Mouse (Mus musculus) lung, embryonic 16.5 days (tissue): ENCODE data around the gene Tnfaip3. TPM values are rescaled to one million over a fixed set of nuclear protein-coding genes. Genes with fewer than 3 reads are reported as not detected.
A peak's percentile ranks its signal among the peaks of the same experiment; 100 is the strongest.

ENCODE experiments used
- ATAC-seq: fragments of 200-750 bp; cut with Nextera tagmentation; 2 replicates; pipeline ENCODE4 v1.8.0; 2017; ENCODE audit warnings: low read depth, mild to moderate bottlenecking, moderate library complexity
- H3K27ac ChIP-seq: fragments of 300-500 bp; sonication (generic); 2 replicates; pipeline ENCODE4 v1.5.1; 2014; ENCODE audit warnings: mild to moderate bottlenecking, control low read depth, low read length
- H3K27me3 ChIP-seq: fragments of 300-500 bp; sonication (generic); 2 replicates; pipeline ENCODE4 v1.6.1; 2014; ENCODE audit warnings: low read depth, low read length, mixed read lengths; ENCODE audit not compliant: control insufficient read depth, insufficient read depth
- H3K36me3 ChIP-seq: fragments of 300-500 bp; sonication (generic); 2 replicates; pipeline ENCODE4 v1.6.1; 2014; ENCODE audit warnings: low read length; ENCODE audit not compliant: control insufficient read depth, insufficient read depth
- H3K4me1 ChIP-seq: fragments of 300-500 bp; sonication (generic); replicated peaks from 2 replicates; pipeline ENCODE4 v1.6.1; 2014; ENCODE audit warnings: low read length, mixed read lengths; ENCODE audit not compliant: control insufficient read depth, insufficient read depth
- H3K4me2 ChIP-seq: fragments of 300-500 bp; sonication (generic); 2 replicates; pipeline ENCODE4 v1.6.1; 2014; ENCODE audit warnings: low read depth, low read length, control low read depth
- H3K4me3 ChIP-seq: fragments of 300-500 bp; sonication (generic); 2 replicates; pipeline ENCODE4 v1.5.1; 2014; ENCODE audit warnings: mild to moderate bottlenecking, low read length, control low read depth
- H3K9ac ChIP-seq: fragments of 300-500 bp; sonication (generic); 2 replicates; pipeline ENCODE4 v1.6.1; 2014; ENCODE audit warnings: low read length, control low read depth
- H3K9me3 ChIP-seq: fragments of 300-500 bp; sonication (generic); 2 replicates; pipeline ENCODE4 v1.6.1; 2016; ENCODE audit warnings: low read length; ENCODE audit not compliant: control insufficient read depth
- WGBS: fragments of 180-500 bp; shearing (Covaris S2); extraction: QIAGEN DNeasy Blood & Tissue Kit; methylation state at CpG from one replicate; pipeline ENCODE4 v1.1.7; 2014; 5-methylcytosine and 5-hydroxymethylcytosine counted together
- polyA plus RNA-seq: library from polyadenylated mRNA; unstranded; fragments of >200 nt; fragmentation: Nextera tagmentation; extraction: Ambion mirVana; gene quantifications from 2 replicates; pipeline ENCODE4 v1.2.1, GENCODE M21; 2015

Gene Tnfaip3
- polyA plus RNA-seq, 1 experiment from 2014 or later, result 2.1 TPM

DNA sequence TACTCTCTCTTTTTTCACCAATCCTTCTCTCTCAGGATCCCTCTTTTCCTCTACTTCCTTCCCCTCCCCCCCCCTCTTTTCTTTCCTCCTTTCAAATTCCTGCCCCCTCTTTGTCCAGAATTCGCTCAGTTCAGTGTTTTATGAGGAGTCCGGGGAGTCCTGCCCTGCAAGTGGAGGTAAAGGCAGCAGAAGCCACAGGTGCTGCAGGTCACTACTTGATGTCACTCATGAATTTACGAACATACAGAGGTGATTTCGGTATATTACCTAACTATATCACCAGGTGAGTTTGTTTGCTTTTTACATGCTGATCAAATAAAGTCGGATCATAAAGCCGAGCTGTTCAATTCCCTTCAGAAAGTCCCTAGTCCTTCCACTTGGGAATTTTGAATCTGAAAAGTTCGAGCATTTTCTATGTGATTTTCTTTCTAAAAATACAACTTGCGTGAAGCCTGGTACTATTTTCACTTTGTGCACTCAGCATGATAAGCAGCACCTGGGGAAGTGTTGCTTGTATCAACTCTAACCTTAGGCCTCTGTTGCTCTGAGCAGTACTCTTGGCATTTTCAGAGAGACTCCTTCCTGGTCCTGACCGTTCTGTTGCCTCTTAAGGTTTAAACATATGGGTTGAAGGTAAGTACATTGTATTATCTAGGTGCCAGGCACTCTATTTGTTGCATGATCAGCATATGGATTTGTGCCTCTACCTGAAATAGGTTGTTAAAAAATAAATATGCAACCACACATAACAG lies 29.5 kb upstream of the Tnfaip3 start:
- Histone ChIP-seq H3K4me1 (no peaks in the 10 kb centered on the region), H3K27me3 (no peaks in the 10 kb centered on the region), H3K4me3 (no peak overlapping the region), H3K9me3 (no peaks in the 10 kb centered on the region), H3K4me2 (no peak overlapping the region), H3K27ac (no peak overlapping the region), H3K36me3 (no peaks in the 10 kb centered on the region), H3K9ac (no peak overlapping the region)
- ATAC-seq, result no peak
- WGBS, result 55% methylated on average over 9 of the region's 9 CpGs

- H3K4me1 ChIP-seq, result no peaks in the 10 kb centered on the region
- H3K9me3 ChIP-seq, result no peaks in the 10 kb centered on the region
- WGBS, result 67% methylated on average over 4 of the region's 4 CpGs
- no peak overlapping the region for H3K4me2 ChIP-seq
- no peak overlapping the region for H3K4me3 ChIP-seq
- H3K36me3 ChIP-seq, result no peaks in the 10 kb centered on the region
- H3K27ac ChIP-seq, result no peak overlapping the region
- ATAC-seq, result no peak
- H3K9ac ChIP-seq, result no peak overlapping the region
- H3K27me3 ChIP-seq, result no peaks in the 10 kb centered on the region
Measured at GRCm38 (mm10) chr10:19043529-19044262, 28.2 kb upstream of the Tnfaip3 start.

GRCm38 (mm10) chr10:19040147-19040546 lies 24.7 kb upstream of the Tnfaip3 start:
- Histone ChIP-seq H3K36me3 (no peaks in the 10 kb centered on the region), H3K4me2 (no peak overlapping the region), H3K27me3 (no peaks in the 10 kb centered on the region), H3K9ac (no peak overlapping the region), H3K4me1 (no peaks in the 10 kb centered on the region), H3K9me3 (no peaks in the 10 kb centered on the region), H3K27ac (no peak overlapping the region), H3K4me3 (no peak overlapping the region)
- no peak for ATAC-seq
- WGBS, result 86% methylated on average over 2 of the region's 2 CpGs

DNA sequence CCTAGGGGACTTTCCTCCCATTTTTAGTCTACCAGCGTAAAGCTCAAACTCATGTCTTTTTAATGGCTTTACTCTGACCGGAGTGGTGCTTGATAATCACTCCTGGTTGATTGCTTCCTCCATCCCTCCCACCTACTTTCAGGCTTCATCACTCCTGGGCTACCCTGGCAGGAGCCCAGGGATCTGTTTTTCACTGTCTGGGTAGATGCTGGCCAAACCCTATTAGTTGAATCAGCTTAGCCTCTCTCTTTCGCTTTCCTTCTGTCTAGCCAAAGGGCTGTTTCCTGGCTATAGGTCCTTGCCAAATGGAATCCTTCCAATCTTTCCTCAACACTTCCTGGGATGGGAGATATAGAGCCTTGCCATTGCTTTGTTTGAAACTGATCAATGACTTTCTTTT lies 19.3 kb upstream of the Tnfaip3 start:
- WGBS, result 61% methylated on average over 3 of the region's 3 CpGs
- Histone ChIP-seq H3K27me3 (no peaks in the 10 kb centered on the region), H3K4me1 (no peaks in the 10 kb centered on the region), H3K4me3 (no peak overlapping the region), H3K9ac (no peak overlapping the region), H3K36me3 (no peaks in the 10 kb centered on the region), H3K4me2 (no peak overlapping the region), H3K27ac (no peak overlapping the region), H3K9me3 (no peaks in the 10 kb centered on the region)
- ATAC-seq, result peak; percentile 41; the same call in 1 of the 2 replicates

DNA sequence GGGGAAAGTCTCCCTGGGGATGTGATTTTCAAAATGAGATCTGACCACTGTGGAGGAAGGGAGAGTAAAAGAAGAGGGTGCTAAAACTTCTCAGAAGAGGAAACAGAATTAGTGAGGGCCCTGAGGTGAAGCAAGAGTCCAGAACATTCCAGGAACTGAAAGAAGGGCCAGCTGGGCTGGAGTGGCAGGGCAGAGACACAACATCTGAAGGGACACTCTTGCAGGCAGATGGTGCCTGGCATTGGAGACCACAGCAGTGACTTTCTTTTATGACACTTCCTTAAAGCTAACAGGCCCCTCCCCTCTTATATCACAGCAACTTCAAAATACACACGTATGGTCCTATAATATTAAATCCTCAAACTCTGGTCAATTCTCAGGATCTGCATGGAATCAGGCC lies 18.2 kb upstream of the Tnfaip3 start:
- no peaks in the 10 kb centered on the region for H3K27me3 ChIP-seq
- H3K9me3 ChIP-seq, result no peaks in the 10 kb centered on the region
- no peaks in the 10 kb centered on the region for H3K36me3 ChIP-seq
- 81% methylated on average over 1 of the region's 1 CpGs for WGBS
- no peak for ATAC-seq
- H3K4me2 ChIP-seq, result no peak overlapping the region
- no peaks in the 10 kb centered on the region for H3K4me1 ChIP-seq
- no peak overlapping the region for H3K9ac ChIP-seq
- no peak overlapping the region for H3K4me3 ChIP-seq
- no peak overlapping the region for H3K27ac ChIP-seq

GRCm38 (mm10) chr10:19031875-19032274 lies 16.4 kb upstream of the Tnfaip3 start:
- Histone ChIP-seq H3K9me3 (no peaks in the 10 kb centered on the region), H3K36me3 (no peaks in the 10 kb centered on the region), H3K4me1 (no peaks in the 10 kb centered on the region), H3K4me3 (no peak overlapping the region), H3K4me2 (no peak overlapping the region), H3K27ac (no peak overlapping the region), H3K9ac (no peak overlapping the region), H3K27me3 (no peaks in the 10 kb centered on the region)
- ATAC-seq, result no peak

GRCm38 (mm10) chr10:19030628-19031027 lies 15.2 kb upstream of the Tnfaip3 start:
- ATAC-seq, result no peak
- 66% methylated on average over 2 of the region's 2 CpGs for WGBS
- Histone ChIP-seq H3K4me2 (no peak overlapping the region), H3K36me3 (no peaks in the 10 kb centered on the region), H3K27ac (no peak overlapping the region), H3K9me3 (no peaks in the 10 kb centered on the region), H3K4me1 (no peaks in the 10 kb centered on the region), H3K4me3 (no peak overlapping the region), H3K27me3 (no peaks in the 10 kb centered on the region), H3K9ac (no peak overlapping the region)

DNA sequence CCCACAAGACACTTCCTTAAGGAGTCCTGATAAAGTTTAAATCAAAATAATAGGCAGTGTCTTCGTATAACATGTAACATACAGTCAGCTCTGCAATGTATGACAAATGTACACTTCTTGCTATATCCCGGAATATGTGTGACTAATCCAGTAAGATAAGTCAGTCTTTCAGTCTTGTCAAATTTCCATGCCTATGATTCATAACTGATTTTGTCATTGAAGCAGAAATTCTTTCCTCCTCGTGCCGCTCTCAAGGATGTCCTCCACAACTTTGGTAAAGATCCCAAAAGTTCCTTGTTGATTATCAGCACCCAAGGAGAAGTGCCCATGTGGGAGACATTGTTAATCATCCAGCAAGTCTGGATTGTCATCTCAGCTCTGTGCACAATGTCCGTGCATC lies 11.3 kb upstream of the Tnfaip3 start:
- no peaks in the 10 kb centered on the region for H3K36me3 ChIP-seq
- H3K9ac ChIP-seq, result no peak overlapping the region
- no peak overlapping the region for H3K4me2 ChIP-seq
- H3K9me3 ChIP-seq, result no peaks in the 10 kb centered on the region
- H3K27ac ChIP-seq, result no peak overlapping the region
- H3K27me3 ChIP-seq, result no peaks in the 10 kb centered on the region
- 83% methylated on average over 5 of the region's 5 CpGs for WGBS
- no peak for ATAC-seq
- H3K4me1 ChIP-seq, result no peaks in the 10 kb centered on the region
- no peak overlapping the region for H3K4me3 ChIP-seq

DNA sequence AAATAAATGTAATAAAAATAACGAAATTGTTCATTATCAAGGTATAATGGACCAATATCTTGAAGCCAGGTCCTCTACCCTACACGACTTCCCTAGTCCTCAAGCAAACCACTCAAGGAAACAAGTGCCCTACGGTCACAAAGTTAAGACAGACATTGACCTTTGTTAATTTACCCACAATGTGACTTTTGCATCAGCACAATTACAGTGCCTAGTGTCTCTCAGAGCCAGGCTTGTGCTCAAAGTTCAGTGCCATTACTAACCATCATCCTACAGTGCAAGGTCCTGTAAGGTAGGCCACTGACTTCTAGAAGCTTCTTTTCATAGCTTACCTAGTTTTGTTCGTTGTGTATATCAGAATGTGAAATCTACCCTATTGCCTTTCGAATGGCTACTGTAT lies 8.9 kb upstream of the Tnfaip3 start:
- H3K9ac ChIP-seq, result no peak overlapping the region
- H3K27me3 ChIP-seq, result no peaks in the 10 kb centered on the region
- no peak overlapping the region for H3K4me3 ChIP-seq
- H3K4me2 ChIP-seq, result no peak overlapping the region
- no peak for ATAC-seq
- H3K9me3 ChIP-seq, result no peaks in the 10 kb centered on the region
- H3K4me1 ChIP-seq, result no peaks in the 10 kb centered on the region
- 71% methylated on average over 5 of the region's 5 CpGs for WGBS
- H3K36me3 ChIP-seq, result no peaks in the 10 kb centered on the region
- no peak overlapping the region for H3K27ac ChIP-seq
